Mouse (Mus musculus) spleen, adult 12 weeks (tissue): ENCODE results near the gene Rnase4.

Experiments used
- DNase-seq: peaks from one replicate; pipeline ENCODE4 v3.0.0; 2022; ENCODE audit warnings: low spot score

Gene Rnase4

DNA sequence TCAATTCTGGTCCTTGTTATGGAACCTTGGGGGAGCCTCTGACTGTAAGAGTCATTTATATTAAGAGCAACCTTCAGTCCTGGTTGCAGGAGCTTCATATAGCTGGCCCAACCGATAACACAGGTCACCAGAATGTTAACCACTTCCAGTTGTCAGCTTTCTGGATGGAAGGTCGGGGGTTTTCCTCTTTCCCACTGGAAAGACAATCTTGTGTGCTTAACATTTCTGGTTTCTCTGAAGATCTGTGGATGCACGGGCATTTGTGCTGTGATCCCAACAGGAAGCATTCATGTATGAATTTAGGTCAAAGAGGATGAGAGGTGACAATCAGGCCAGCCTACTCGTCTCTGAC lies 38.7 kb downstream of the Rnase4 start:
- DNase-seq, result no peak

- no peak for DNase-seq
These were observed 39.6 kb downstream of the Rnase4 start for GRCm38 (mm10) chr14:51130315-51130940.

DNA sequence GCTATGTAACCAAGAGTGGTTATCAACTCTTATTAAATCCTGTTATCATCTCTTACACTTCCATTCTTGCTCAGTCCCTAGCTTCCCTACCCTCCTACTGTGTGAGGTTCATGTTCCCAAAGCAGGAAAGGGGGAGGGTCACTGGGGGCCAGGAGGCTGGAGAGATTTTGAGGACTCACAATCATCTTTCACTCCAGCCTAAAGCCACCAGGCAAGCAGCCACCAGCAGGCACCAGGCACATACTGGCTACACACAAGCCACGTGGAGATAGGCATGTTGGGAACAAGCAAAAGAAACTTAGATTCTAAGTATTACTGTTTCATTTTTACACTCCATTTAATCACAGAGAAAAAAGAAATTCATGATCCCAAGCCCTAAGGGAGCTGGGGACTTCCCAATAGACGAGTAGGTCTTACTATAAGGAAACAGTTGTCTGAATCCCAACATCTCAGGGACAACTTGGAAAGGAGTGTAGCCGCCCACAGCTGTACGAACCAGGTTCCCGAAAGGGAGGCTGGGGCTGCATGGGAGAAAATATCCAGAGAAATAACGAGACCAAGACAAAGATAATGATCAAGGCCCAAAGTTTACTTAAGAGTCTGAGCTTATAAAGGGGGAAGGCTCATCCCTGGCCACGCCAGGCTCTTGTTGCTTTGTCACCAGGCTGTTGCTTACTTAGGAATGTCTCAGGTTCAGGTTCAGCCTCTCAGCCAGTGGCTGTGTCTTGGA lies 40.4 kb downstream of the Rnase4 start:
- no peak for DNase-seq

- DNase-seq, result no peak
These were observed 41.5 kb downstream of the Rnase4 start for GRCm38 (mm10) chr14:51132372-51132771.

DNA sequence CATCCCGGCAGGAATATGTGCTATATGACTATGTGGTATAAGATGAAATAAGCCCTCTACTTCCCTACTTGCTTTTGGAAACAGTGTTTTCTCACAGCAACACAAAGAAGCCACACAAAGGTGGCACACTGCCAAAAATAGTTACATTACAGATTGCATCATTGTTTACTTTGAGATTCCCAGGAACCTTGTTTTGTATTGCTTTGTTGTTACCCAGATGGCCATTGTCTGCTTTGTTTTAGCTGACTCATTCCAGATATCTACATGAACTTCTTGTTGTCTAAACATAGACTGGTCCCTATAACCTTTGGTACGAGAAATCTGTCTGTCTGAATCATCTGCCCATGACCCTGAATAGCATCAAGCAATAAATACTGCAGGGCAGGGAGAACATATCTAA lies 49.5 kb downstream of the Rnase4 start:
- no peak for DNase-seq

DNA sequence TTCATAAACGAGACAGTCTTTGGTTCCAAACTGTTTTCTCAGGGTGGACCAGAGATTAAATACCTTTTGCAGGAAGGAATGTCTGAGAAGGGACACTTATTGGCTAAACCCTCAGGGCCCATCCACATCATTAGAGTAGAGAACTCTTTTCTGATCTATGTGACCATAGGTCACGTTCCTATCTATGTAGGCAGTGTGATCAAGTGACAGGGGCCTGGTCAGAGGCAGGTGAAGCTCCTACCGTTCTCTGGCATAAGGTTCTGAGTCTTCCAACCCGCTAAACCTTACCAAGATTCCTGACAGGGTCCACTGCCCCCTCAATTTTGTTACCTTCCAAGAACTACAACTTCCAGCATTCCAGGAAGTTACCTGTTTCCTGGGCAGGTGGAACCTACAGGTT lies 51.2 kb downstream of the Rnase4 start:
- no peak for DNase-seq

DNA sequence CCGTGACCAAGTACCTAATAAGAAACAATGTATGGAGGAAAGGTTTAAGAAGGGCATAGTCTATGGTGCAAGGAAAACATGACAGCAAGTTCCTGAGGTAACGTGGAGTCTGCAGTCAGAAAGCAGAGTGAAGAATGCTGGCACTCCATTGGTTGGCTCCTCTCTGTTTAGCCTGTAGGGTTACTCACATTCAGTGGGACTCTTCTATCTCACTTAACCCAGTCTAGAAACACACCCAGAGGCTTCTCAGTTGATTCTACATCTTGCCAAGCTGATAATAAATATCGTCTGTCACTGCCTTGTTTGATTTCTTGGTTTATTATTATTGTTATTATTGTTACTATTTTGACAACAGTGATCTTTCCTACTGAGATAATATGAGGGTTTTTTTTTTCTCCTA lies 51.7 kb downstream of the Rnase4 start:
- no peak for DNase-seq

GRCm38 (mm10) chr14:51143287-51143686 lies 52.4 kb downstream of the Rnase4 start:
- no peak for DNase-seq

DNA sequence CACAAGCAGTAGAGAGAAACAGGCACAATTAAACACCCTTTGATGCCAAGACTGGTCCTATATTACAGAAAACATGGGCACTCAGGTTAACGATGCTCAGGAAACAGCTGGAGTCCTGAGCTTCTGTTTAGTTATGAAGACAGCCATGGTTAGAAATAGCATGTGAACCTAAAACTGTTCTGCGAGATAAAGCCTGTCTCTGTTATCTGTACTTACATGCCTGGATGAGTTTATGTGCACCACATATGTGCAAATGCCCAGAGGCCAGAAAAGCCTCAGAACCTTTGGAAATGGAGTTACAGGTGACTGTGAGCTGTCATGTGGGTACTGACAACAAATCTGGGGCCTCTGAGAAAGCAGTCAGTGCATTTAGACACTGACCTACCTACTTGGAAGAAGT lies 53.1 kb downstream of the Rnase4 start:
- DNase-seq, result no peak

GRCm38 (mm10) chr14:51144451-51144850 lies 53.6 kb downstream of the Rnase4 start:
- no peak for DNase-seq

DNA sequence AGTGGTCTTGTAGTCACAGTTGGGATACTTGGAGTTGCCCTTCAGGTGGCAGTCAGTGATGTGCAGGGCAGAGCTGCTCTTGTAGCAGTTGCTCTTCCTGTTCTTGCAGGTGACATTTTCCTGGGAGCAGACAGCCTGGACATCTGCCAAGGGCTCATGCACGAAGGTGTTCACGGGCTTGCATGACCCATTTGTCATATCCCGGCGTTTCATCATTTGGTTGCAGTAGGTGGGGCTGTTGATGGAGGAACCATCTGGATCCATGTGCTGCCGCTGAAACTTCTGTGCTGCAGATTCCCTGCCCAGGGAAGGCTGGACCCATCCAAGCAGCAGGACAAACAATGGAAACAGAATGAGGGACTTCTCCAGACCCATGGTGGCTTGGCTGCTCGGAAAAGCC lies 54.6 kb downstream of the Rnase4 start:
- DNase-seq, result no peak

GRCm38 (mm10) chr14:51146685-51147084 lies 55.8 kb downstream of the Rnase4 start, which contains the start of gene Rnase1:
Rnase1 (minus strand) TSS chr14:51146785.
- no peak for DNase-seq

GRCm38 (mm10) chr14:51148006-51148405 lies 57.1 kb downstream of the Rnase4 start:
- no peak for DNase-seq

DNA sequence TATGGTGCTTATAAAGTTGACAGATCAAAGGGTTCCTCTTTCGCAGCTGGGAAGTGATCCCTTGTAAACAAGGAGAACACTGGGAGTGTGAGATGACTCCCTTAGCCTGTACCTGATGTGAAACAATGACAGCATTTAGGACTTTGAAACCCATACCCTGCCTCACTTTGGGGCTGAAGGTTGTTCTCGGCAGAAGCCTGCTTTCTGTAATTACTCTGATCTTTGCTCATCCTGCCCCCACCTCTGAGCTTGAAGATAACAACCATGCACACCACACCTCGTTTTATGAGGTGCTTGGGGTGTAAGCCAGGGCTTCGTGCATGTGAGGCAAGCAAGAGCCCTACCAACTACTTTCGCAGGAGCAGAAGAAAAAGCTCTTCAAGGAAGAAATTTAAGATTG lies 58.3 kb downstream of the Rnase4 start:
- no peak for DNase-seq

DNA sequence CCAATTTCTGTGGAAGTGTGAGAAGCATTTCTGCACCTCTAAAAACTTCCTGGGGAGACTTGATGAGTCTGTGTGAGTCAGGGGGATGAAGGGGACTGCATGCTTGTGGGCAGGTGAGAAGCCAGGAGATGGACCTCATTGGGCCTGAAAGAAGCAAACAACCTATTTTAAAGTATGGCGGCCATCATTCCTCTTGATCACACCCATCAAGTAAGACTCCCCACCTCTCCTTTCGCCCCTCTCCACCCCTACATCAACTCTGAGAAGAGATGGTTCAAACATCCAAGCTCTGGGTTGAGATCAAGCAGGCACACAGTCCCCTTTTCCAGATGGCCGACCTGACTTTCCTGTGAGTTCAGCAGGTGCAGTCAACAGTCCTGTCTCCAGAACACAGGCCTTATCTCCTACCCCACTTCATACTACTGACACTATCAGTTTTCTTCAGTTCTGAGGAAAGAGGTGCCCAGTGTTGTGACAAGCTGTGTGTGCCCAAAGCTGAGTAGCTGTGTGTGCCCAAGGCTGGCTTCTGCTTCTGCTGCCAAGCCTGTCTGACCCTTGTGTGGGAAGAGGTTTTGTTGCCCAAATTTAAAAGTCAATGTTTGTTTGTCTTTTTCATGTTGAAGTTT lies 59.4 kb downstream of the Rnase4 start:
- DNase-seq, result no peak

GRCm38 (mm10) chr14:51152249-51152870 lies 61.5 kb downstream of the Rnase4 start:
- DNase-seq, result no peak
